In the genomic region with DNA sequence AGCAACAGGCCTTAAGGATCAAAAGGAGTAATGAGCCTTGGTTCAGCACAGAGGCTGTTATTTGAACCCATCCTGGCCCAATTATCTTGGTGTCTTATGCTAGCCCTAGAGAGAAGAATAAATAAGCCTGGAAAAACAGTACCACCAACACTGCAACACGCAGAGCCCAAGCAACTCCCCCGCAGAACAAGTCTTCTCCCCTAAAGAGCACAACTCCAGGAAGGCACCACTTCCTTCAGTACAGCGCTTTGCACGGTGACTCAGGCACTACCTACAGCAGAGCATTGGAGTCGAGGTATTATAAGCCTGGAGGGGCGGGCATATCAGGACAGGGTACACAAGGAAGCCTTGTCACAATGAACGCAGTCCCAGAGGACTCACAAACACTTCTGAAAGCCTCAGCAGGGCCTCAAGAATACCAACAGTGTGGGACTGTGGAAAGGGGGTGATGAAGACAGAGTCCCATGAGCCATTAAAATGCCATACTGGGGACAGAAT, we compare ENCODE assay signal across 22 mouse cellular contexts.
DNase-seq lines count a peak whose midpoint lies in the region; ATAC-seq lines count a peak whose summit lies in the region.
"Had no signal": no experiment of that assay in that cellular context is flagged by ENCODE, and none has a peak within 500 bp of the region (broad histone marks: within the 10 kb centered on the region; RNA-seq: fewer than 3 reads in every experiment).

No protein-coding gene starts in this region.

- no peaks in the 10 kb centered on the region for H3K27me3 ChIP-seq in forebrain, embryonic 10.5 days (ENCODE audit: poor library complexity, severe bottlenecking)
- no peaks in the 10 kb centered on the region for H3K27me3 ChIP-seq in forebrain, embryonic 13.5 days
- no peaks in the 10 kb centered on the region for H3K27me3 ChIP-seq in kidney, embryonic 15.5 days
- H3K27me3 ChIP-seq: embryonic facial prominence, embryonic 15.5 days; hindbrain, embryonic 12.5 days; limb, embryonic 15.5 days had no signal

- WGBS in forebrain, embryonic 10.5 days = 75% methylated on average over 7 of the region's 7 CpGs
- 34% methylated on average over 7 of the region's 7 CpGs for WGBS in forebrain, embryonic 13.5 days
- 50% methylated on average over 7 of the region's 7 CpGs for WGBS in kidney, embryonic 15.5 days

- no peak for ATAC-seq in forebrain, embryonic 13.5 days
- 0 out of 2 replicates have a peak, but pooled peaks have one; percentile 36 for ATAC-seq in kidney, embryonic 15.5 days (replicated peaks; ENCODE audit: low FRiP score)

- peaks cover 15% of the 10 kb centered on the region for H3K4me1 ChIP-seq in forebrain, embryonic 10.5 days
- peaks cover 17% of the 10 kb centered on the region for H3K4me1 ChIP-seq in forebrain, embryonic 13.5 days
- H3K4me1 ChIP-seq in kidney, embryonic 15.5 days = peaks cover 4% of the 10 kb centered on the region
- H3K4me1 ChIP-seq: embryonic facial prominence, embryonic 15.5 days; limb, embryonic 15.5 days had no signal

- H3K4me2 ChIP-seq in forebrain, embryonic 13.5 days = no peak overlapping the region
- no peak overlapping the region for H3K4me2 ChIP-seq in kidney, embryonic 15.5 days
- H3K4me2 ChIP-seq: embryonic facial prominence, embryonic 15.5 days; hindbrain, embryonic 12.5 days; limb, embryonic 15.5 days; lung, embryonic 14.5 days had no signal

- H3K27ac ChIP-seq in forebrain, embryonic 10.5 days = peak overlapping the region; percentile 68; the same call in 1 of the 2 replicates
- no peak overlapping the region for H3K27ac ChIP-seq in forebrain, embryonic 13.5 days
- H3K27ac ChIP-seq in kidney, embryonic 15.5 days = no peak overlapping the region
- H3K27ac ChIP-seq: embryonic facial prominence, embryonic 15.5 days; heart, adult 2 months; hindbrain, embryonic 12.5 days; limb, embryonic 15.5 days; liver, embryonic 14.5 days had no signal

- H3K9ac ChIP-seq in forebrain, embryonic 13.5 days = no peak overlapping the region
- H3K9ac ChIP-seq in kidney, embryonic 15.5 days = no peak overlapping the region
- H3K9ac ChIP-seq: embryonic facial prominence, embryonic 15.5 days; hindbrain, embryonic 12.5 days; limb, embryonic 15.5 days; liver, embryonic 14.5 days; lung, embryonic 14.5 days had no signal

- DNase-seq in forebrain, embryonic 10.5 days (ENCODE audit: extremely low spot score, low spot score) = no peak
- DNase-seq in kidney, adult 18-20 months = no peak
- peak; percentile 23 for DNase-seq in right cerebral cortex, adult 18-20 months
- no peak for DNase-seq in right cerebral cortex, postnatal 4 days
- DNase-seq in MN1 (ENCODE audit: low spot score) = no peak
- DNase-seq: adrenal gland, postnatal 10 days; cerebellum, adult 9-10 months; gastrocnemius, postnatal 25 days; heart, adult 2 months; kidney, adult 2 months; lung, embryonic 14.5 days; lung, postnatal 36 days; midbrain, embryonic 14.5 days; right cerebral cortex, postnatal 14 days; spleen, adult 18-20 months; thymus, postnatal 14 days had no signal

- H3K9me3 ChIP-seq in forebrain, embryonic 10.5 days = no peaks in the 10 kb centered on the region
- H3K9me3 ChIP-seq in forebrain, embryonic 13.5 days (replicated peaks) = no peaks in the 10 kb centered on the region
- no peaks in the 10 kb centered on the region for H3K9me3 ChIP-seq in kidney, embryonic 15.5 days (replicated peaks)
- H3K9me3 ChIP-seq: embryonic facial prominence, embryonic 15.5 days; hindbrain, embryonic 12.5 days; limb, embryonic 15.5 days had no signal

- H3K36me3 ChIP-seq in forebrain, embryonic 10.5 days (replicated peaks) = no peaks in the 10 kb centered on the region
- H3K36me3 ChIP-seq in forebrain, embryonic 13.5 days (ENCODE audit: poor library complexity, severe bottlenecking) = no peaks in the 10 kb centered on the region
- H3K36me3 ChIP-seq in kidney, embryonic 15.5 days = no peaks in the 10 kb centered on the region
- H3K36me3 ChIP-seq: embryonic facial prominence, embryonic 15.5 days; hindbrain, embryonic 12.5 days; limb, embryonic 15.5 days had no signal

- H3K4me3 ChIP-seq in forebrain, embryonic 10.5 days = no peak overlapping the region
- no peak overlapping the region for H3K4me3 ChIP-seq in forebrain, embryonic 13.5 days
- H3K4me3 ChIP-seq in kidney, embryonic 15.5 days (replicated peaks) = no peak overlapping the region
- H3K4me3 ChIP-seq: embryonic facial prominence, embryonic 15.5 days; heart, adult 2 months; hindbrain, embryonic 12.5 days; limb, embryonic 15.5 days had no signal
